Mouse (Mus musculus) forebrain, embryonic 11.5 days (tissue): Measurements from ENCODE around the gene Sept7. TPM values are rescaled to one million over a fixed set of nuclear protein-coding genes. Genes with fewer than 3 reads are reported as not detected.
"Not testable (repeated sequence)": the region's sequence is repeated elsewhere in the genome, so short reads cannot be mapped to it uniquely, and the experiment has no call there.

Source experiments
- ATAC-seq: fragments of 200-750 bp; cut with Nextera tagmentation; replicated peaks from 2 replicates; pipeline ENCODE4 v1.8.0; 2017; ENCODE audit warnings: moderate TSS enrichment; ENCODE audit not compliant: low FRiP score
- DNase-seq: peaks from one replicate; pipeline ENCODE4 v3.0.0-alpha.2; 2017; ENCODE audit warnings: low spot score
- H3K27ac ChIP-seq: fragments of 300-500 bp; sonication (generic); 2 replicates; pipeline ENCODE4 v1.5.1; 2014; ENCODE audit warnings: low read depth, low read length
- H3K27me3 ChIP-seq: fragments of 300-500 bp; sonication (generic); 2 replicates; pipeline ENCODE4 v1.6.1; 2014; ENCODE audit warnings: mild to moderate bottlenecking, low read length, mixed read lengths; ENCODE audit not compliant: control insufficient read depth, insufficient read depth
- H3K36me3 ChIP-seq: fragments of 300-500 bp; sonication (generic); 2 replicates; pipeline ENCODE4 v1.6.1; 2014; ENCODE audit warnings: mild to moderate bottlenecking, low read length, moderate library complexity, mixed read lengths; ENCODE audit not compliant: control insufficient read depth, insufficient read depth
- H3K4me1 ChIP-seq: fragments of 300-500 bp; sonication (generic); replicated peaks from 2 replicates; pipeline ENCODE4 v1.6.1; 2014; ENCODE audit warnings: low read length, mixed read lengths; ENCODE audit not compliant: control insufficient read depth, insufficient read depth
- H3K4me2 ChIP-seq: fragments of 300-500 bp; sonication (generic); 2 replicates; pipeline ENCODE4 v1.6.1; 2014; ENCODE audit warnings: low read depth, mild to moderate bottlenecking, low read length, moderate library complexity, mixed read lengths; ENCODE audit not compliant: severe bottlenecking
- H3K4me3 ChIP-seq: fragments of 300-500 bp; sonication (generic); 2 replicates; pipeline ENCODE4 v1.5.1; 2014; ENCODE audit warnings: low read depth, low read length
- H3K9ac ChIP-seq: fragments of 300-500 bp; sonication (generic); 2 replicates; pipeline ENCODE4 v1.6.1; 2014; ENCODE audit warnings: low read length
- H3K9me3 ChIP-seq: fragments of 300-500 bp; sonication (generic); 2 replicates; pipeline ENCODE4 v1.6.1; 2016; ENCODE audit warnings: low read length, mixed read lengths; ENCODE audit not compliant: control insufficient read depth
- WGBS: fragments of 180-500 bp; shearing (Covaris S2); extraction: QIAGEN DNeasy Blood & Tissue Kit; methylation state at CpG from one replicate; pipeline ENCODE4 v1.1.7; 2014; 5-methylcytosine and 5-hydroxymethylcytosine counted together
- polyA plus RNA-seq: library from polyadenylated mRNA; unstranded; fragments of >200 nt; fragmentation: Nextera tagmentation; extraction: Ambion mirVana; gene quantifications from 2 replicates; pipeline ENCODE4 v1.2.1, GENCODE M21; 2014

Gene Sept7
- polyA plus RNA-seq, 1 experiment from 2014 or later = 288 TPM

DNA sequence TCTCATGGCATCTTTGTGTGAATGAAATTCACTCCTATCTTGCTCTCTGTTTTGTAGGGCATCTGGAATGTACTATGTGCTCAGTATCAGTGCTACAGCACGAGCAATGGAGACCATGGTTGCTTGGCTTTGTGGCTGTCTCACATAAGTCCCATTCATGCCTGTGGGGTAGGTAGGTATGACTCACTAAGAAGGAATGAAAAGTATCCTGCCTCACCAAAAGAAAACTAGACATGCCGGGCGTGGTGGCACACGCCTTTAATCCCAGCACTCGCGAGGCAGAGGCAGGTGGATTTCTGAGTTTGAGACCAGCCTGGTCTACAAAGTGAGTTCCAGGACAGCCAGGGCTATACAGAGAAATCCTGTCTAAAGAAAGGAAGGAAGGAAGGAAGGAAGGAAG, 67.4 kb downstream of the Sept7 start:
- not testable (repeated sequence) for H3K27ac ChIP-seq, ATAC-seq, H3K4me3 ChIP-seq, H3K9me3 ChIP-seq, H3K27me3 ChIP-seq, H3K9ac ChIP-seq, DNase-seq, H3K36me3 ChIP-seq, H3K4me1 ChIP-seq, H3K4me2 ChIP-seq
- WGBS = 89% methylated on average over 6 of the region's 6 CpGs

GRCm38 (mm10) chr9:25327727-25328370, 75.6 kb downstream of the Sept7 start:
- no peaks in the 10 kb centered on the region for H3K36me3 ChIP-seq
- DNase-seq = no peak
- no peak for ATAC-seq
- H3K9me3 ChIP-seq = no peaks in the 10 kb centered on the region
- no peak overlapping the region for H3K4me3 ChIP-seq
- no peaks in the 10 kb centered on the region for H3K4me1 ChIP-seq
- no peak overlapping the region for H3K9ac ChIP-seq
- H3K27me3 ChIP-seq = no peaks in the 10 kb centered on the region
- no peak overlapping the region for H3K27ac ChIP-seq
- H3K4me2 ChIP-seq = no peak overlapping the region
- WGBS = 86% methylated on average over 4 of the region's 4 CpGs

DNA sequence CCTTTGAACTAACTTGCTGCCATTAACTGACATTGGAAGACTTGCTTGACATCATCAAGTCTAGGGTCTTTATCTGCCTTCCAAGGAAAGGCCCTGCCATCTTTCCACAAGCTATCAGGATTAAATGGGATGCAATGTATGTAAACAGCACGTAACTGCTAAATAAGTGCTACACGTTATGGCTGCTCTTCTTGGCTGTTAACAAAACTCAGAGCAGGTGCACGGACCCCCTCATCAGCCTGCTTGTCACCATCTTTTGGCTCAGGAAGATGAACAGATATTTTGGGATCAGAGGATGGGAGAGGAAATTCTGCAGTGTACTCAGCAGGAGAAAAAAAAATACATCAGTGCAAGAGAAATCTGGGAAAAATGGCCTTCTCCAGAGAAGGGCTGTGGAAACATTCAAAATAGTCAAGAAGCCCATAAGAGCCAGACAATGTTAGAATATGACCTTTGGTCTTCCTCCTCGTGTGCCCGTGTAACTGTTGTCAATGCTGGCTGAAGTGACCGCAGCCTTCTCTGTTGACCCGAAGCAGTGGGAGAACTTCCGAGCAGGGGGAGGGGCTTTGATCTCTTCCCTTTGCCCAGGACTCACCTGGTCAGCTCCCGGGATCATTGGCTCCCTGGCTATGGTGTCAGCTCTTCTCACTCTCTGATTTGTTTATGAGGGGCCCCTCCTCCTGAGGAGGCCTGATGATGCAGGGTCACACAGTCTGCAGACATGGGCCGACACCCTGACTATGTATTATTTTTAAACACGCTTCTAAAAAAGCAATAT, 76.9 kb downstream of the Sept7 start:
- DNase-seq (no peak), ATAC-seq (no peak)
- no peaks in the 10 kb centered on the region for H3K4me1 ChIP-seq
- H3K9ac ChIP-seq = no peak overlapping the region
- no peaks in the 10 kb centered on the region for H3K36me3 ChIP-seq
- H3K27ac ChIP-seq = no peak overlapping the region
- no peak overlapping the region for H3K4me3 ChIP-seq
- no peaks in the 10 kb centered on the region for H3K27me3 ChIP-seq
- 87% methylated on average over 11 of the region's 11 CpGs for WGBS
- H3K9me3 ChIP-seq = no peaks in the 10 kb centered on the region
- no peak overlapping the region for H3K4me2 ChIP-seq

DNA sequence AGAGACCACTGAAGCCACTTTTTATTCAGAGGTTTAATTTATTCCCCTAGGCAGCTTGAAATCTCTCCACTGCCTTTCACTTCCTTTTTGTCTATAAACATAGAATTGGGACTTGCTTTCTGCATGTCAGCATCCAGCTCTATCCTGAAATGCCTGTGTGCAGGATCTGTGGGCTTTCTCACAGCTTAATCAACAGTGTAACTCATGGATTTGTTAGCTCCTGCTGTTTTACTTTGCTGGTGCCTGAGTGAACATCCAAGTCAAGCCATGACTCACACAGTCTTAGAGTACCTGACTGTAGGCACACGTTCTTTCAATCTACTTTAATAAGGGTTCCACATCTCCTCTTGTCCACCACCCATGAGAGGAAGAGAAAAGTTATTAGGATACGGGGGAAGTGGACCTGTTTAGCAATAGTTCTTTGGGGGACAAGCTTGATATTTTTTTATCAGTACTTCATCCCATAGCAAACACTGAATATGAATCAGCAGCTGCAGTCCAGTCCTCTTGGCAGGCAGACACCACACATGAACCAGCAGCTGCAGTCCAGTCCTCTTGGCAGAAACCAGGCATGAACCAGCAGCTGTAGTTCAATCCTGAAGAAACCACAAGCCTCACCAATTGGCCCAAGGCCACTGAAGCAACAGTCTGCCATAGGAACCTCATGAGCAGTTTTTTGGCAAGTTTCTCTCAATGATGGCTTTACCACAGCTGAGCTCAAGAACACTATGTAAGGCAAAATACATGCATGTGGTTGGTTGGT, 85.4 kb downstream of the Sept7 start:
- Histone ChIP-seq H3K36me3 (no peaks in the 10 kb centered on the region), H3K4me2 (no peak overlapping the region), H3K4me3 (no peak overlapping the region), H3K27ac (no peak overlapping the region), H3K9ac (no peak overlapping the region), H3K4me1 (no peaks in the 10 kb centered on the region), H3K9me3 (no peaks in the 10 kb centered on the region), H3K27me3 (no peaks in the 10 kb centered on the region)
- no peak for ATAC-seq
- DNase-seq = no peak
- 84% methylated on average over 2 of the region's 2 CpGs for WGBS

GRCm38 (mm10) chr9:25340412-25340811, 88.2 kb downstream of the Sept7 start:
- DNase-seq = no peak
- no peaks in the 10 kb centered on the region for H3K9me3 ChIP-seq
- H3K27me3 ChIP-seq = no peaks in the 10 kb centered on the region
- no peak overlapping the region for H3K4me3 ChIP-seq
- H3K4me1 ChIP-seq = no peaks in the 10 kb centered on the region
- H3K9ac ChIP-seq = no peak overlapping the region
- ATAC-seq = no peak
- no peak overlapping the region for H3K27ac ChIP-seq
- H3K4me2 ChIP-seq = no peak overlapping the region
- H3K36me3 ChIP-seq = no peaks in the 10 kb centered on the region
- WGBS = 89% methylated on average over 1 of the region's 1 CpGs

DNA sequence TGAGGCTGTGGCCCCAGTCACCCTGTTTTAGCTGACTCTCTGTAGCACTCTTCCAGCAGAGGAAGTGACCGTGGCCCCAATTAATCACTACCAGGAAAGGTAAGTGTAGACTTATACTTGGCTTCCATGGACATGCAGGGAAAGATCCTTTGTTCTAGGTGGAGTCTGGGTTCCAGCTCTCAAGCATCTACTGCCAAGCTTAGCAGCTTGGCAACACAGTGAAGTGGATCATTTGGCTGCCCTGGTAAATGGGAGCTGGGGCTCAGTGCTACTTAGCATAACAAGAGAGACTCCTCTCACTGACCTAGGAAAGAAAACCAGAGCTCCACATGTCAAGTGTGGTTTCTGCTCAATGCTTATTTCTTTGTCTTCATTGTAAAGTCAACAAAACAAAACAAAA, 101.5 kb downstream of the Sept7 start:
- Histone ChIP-seq H3K27ac (no peak overlapping the region), H3K27me3 (no peaks in the 10 kb centered on the region), H3K36me3 (no peaks in the 10 kb centered on the region), H3K4me3 (no peak overlapping the region), H3K9ac (no peak overlapping the region), H3K9me3 (no peaks in the 10 kb centered on the region), H3K4me2 (no peak overlapping the region), H3K4me1 (no peaks in the 10 kb centered on the region)
- DNase-seq (no peak), ATAC-seq (no peak)
- 75% methylated on average over 1 of the region's 1 CpGs for WGBS

- DNase-seq = no peak
- H3K4me3 ChIP-seq = no peak overlapping the region
These were observed 103.6 kb downstream of the Sept7 start for GRCm38 (mm10) chr9:25355806-25356205.

DNA sequence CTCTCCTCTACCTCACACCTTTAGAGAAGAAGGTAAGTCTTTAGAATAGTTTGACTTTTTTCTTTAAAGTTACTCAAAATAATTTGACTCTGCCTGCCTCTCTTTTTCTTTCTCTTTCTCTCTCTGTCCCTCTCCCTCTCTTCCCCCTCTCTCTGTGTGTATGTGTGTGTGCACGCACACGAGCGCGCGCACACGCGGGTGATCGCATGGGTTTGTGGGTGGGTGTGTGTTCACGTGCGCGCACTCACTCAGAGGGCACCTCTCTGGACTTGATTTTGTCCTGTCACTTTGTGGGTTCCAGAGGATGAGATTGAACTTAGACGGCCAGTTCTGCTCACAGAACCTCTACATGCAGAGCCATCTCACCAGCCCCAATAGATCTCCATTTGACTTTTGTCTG, 105.3 kb downstream of the Sept7 start:
- Histone ChIP-seq H3K9ac (no peak overlapping the region), H3K36me3 (no peaks in the 10 kb centered on the region), H3K27me3 (no peaks in the 10 kb centered on the region), H3K4me1 (no peaks in the 10 kb centered on the region), H3K9me3 (no peaks in the 10 kb centered on the region), H3K27ac (no peak overlapping the region), H3K4me3 (no peak overlapping the region), H3K4me2 (no peak overlapping the region)
- DNase-seq (no peak), ATAC-seq (no peak)
- 95% methylated on average over 12 of the region's 12 CpGs for WGBS

More at GRCm38 (mm10) chr9:25355806-25356205, 103.6 kb downstream of the Sept7 start:
- no peak for ATAC-seq
- no peak overlapping the region for H3K27ac ChIP-seq
- no peak overlapping the region for H3K9ac ChIP-seq
- no peaks in the 10 kb centered on the region for H3K36me3 ChIP-seq
- 93% methylated on average over 11 of the region's 11 CpGs for WGBS
- no peaks in the 10 kb centered on the region for H3K9me3 ChIP-seq
- H3K27me3 ChIP-seq = no peaks in the 10 kb centered on the region
- H3K4me2 ChIP-seq = no peak overlapping the region
- H3K4me1 ChIP-seq = no peaks in the 10 kb centered on the region
